In the genomic region with DNA sequence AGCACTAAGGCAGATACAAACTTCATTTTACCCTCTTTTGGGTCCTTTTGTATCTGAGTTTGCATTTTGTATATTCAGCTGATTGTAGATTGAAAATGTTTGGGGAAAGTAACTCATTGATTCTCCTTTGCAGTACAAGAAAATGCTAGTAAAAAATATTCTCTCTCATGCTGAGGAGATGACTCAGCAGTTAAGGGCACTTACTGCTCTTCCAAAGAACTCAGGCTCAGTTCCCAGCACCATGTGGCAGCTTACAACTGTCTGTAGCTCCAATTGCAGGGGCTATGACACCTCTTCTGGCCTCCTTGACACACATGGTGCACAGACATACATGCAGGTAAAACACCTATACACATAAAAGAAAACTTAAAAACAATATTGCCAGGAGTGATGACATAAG, we compare ENCODE assay signal across 15 mouse cellular contexts.
"Had no signal": no experiment of that assay in that cellular context is flagged by ENCODE, and none has a peak within 500 bp of the region (broad histone marks: within the 10 kb centered on the region; RNA-seq: fewer than 3 reads in every experiment).

No protein-coding gene starts in this region.

- DNase-seq: retina, postnatal 1 day; right cerebral cortex, adult 18-20 months; right cerebral cortex, postnatal 14 days; right cerebral cortex, postnatal 25 days; right cerebral cortex, postnatal 4 days; thymus, adult 18-20 months; thymus, adult 2 months; thymus, postnatal 14 days; thymus, postnatal 25 days; thymus, postnatal 36 days; thymus, postnatal 4 days had no signal

- H3K27me3 ChIP-seq: neural tube, embryonic 13.5 days; neural tube, embryonic 15.5 days; stomach, embryonic 15.5 days had no signal

- H3K27ac ChIP-seq: neural tube, embryonic 13.5 days; neural tube, embryonic 15.5 days; stomach, embryonic 15.5 days; stomach, postnatal 0 days had no signal

- H3K4me3 ChIP-seq: neural tube, embryonic 13.5 days; neural tube, embryonic 15.5 days; stomach, embryonic 15.5 days had no signal

- H3K9me3 ChIP-seq: neural tube, embryonic 13.5 days; neural tube, embryonic 15.5 days; stomach, embryonic 15.5 days had no signal

- H3K9ac ChIP-seq: neural tube, embryonic 13.5 days; neural tube, embryonic 15.5 days; stomach, embryonic 15.5 days had no signal

- H3K4me1 ChIP-seq: neural tube, embryonic 13.5 days; neural tube, embryonic 15.5 days; stomach, embryonic 15.5 days had no signal

- H3K4me2 ChIP-seq: neural tube, embryonic 13.5 days; neural tube, embryonic 15.5 days; stomach, embryonic 15.5 days had no signal
